Mouse (Mus musculus): ENCODE measurements around the gene Fam111a. TPM values are rescaled to one million over a fixed set of nuclear protein-coding genes. Genes with fewer than 3 reads are reported as not detected.

Fam111a gene
- polyA plus RNA-seq, 1 experiment from 2014 or later, result 6.6 TPM

GRCm38 (mm10) chr19:12638049-12638448 lies 92.5 kb downstream of the Fam111a start:
- Histone ChIP-seq H3K4me2 (no peak overlapping the region), H3K36me3 (no peaks in the 10 kb centered on the region), H3K9ac (no peak overlapping the region), H3K9me3 (no peaks in the 10 kb centered on the region), H3K4me3 (no peak overlapping the region), H3K4me1 (replicated peaks) (no peaks in the 10 kb centered on the region), H3K27ac (replicated peaks) (no peak overlapping the region), H3K27me3 (no peaks in the 10 kb centered on the region)
- 75% methylated on average over 1 of the region's 1 CpGs for WGBS
- ATAC-seq (ENCODE audit: low FRiP score, low read depth), result no peak

Other genes with a start within 250 kb of the Fam111a start
- gene Olfr1436, start 246.6 kb upstream of the Fam111a start, polyA plus RNA-seq (2015; fragmentation: Nextera tagmentation; extraction: Ambion mirVana), result not detected in 2 replicates
- gene Olfr1437, start 220.6 kb upstream of the Fam111a start, polyA plus RNA-seq (2015; fragmentation: Nextera tagmentation; extraction: Ambion mirVana), result not detected in 2 replicates
- not detected in 2 replicates for gene Olfr1438-ps1, start 209.8 kb upstream of the Fam111a start, polyA plus RNA-seq (2015; fragmentation: Nextera tagmentation; extraction: Ambion mirVana)
- not detected in 2 replicates for gene Olfr1440, start 158.5 kb upstream of the Fam111a start, polyA plus RNA-seq (2015; fragmentation: Nextera tagmentation; extraction: Ambion mirVana)
- not detected in 2 replicates for gene Olfr1441, start 128.3 kb upstream of the Fam111a start, polyA plus RNA-seq (2015; fragmentation: Nextera tagmentation; extraction: Ambion mirVana)
- gene Pfpl, start 117.8 kb upstream of the Fam111a start, polyA plus RNA-seq (2015; fragmentation: Nextera tagmentation; extraction: Ambion mirVana), result not detected in 2 replicates
- gene Mpeg1, start 85.0 kb upstream of the Fam111a start, polyA plus RNA-seq (2015; fragmentation: Nextera tagmentation; extraction: Ambion mirVana), result 0.61 and 0.88 TPM in 2 replicates
- gene Dtx4, start 44.3 kb upstream of the Fam111a start, polyA plus RNA-seq (2015; fragmentation: Nextera tagmentation; extraction: Ambion mirVana), result 40.0 and 42.2 TPM in 2 replicates
- 0.10 and 0.31 TPM in 2 replicates for gene Gm4952, start 54.2 kb downstream of the Fam111a start, polyA plus RNA-seq (2015; fragmentation: Nextera tagmentation; extraction: Ambion mirVana)
- not detected in 2 replicates for gene Glyat, start 87.6 kb downstream of the Fam111a start, polyA plus RNA-seq (2015; fragmentation: Nextera tagmentation; extraction: Ambion mirVana)
- gene Olfr1442, start 124.7 kb downstream of the Fam111a start, polyA plus RNA-seq (2015; fragmentation: Nextera tagmentation; extraction: Ambion mirVana), result not detected in 2 replicates
- gene Olfr1443, start 132.4 kb downstream of the Fam111a start, polyA plus RNA-seq (2015; fragmentation: Nextera tagmentation; extraction: Ambion mirVana), result not detected in 2 replicates
- gene Keg1, start 150.0 kb downstream of the Fam111a start, polyA plus RNA-seq (2015; fragmentation: Nextera tagmentation; extraction: Ambion mirVana), result not detected in 2 replicates
- 1.00 and 1.2 TPM in 2 replicates for gene Cntf, start 219.9 kb downstream of the Fam111a start, polyA plus RNA-seq (2015; fragmentation: Nextera tagmentation; extraction: Ambion mirVana)